Mouse (Mus musculus) embryonic facial prominence, embryonic 10.5 days (tissue): ENCODE measurements at regions not wholly inside any gene's neighbourhood (a gene's known extent, or its start where the extent isn't known, plus 50 kb on each side); places are given as distances from the start of the nearest gene placed in this dataset.

Experiments
- DNase-seq: peaks from one replicate; pipeline ENCODE4 v3.0.0-alpha.2; 2017; ENCODE audit warnings: low spot score
- H3K27ac ChIP-seq: fragments of 300-500 bp; sonication (generic); replicated peaks from 2 replicates; pipeline ENCODE4 v1.5.1; 2016; ENCODE audit warnings: mild to moderate bottlenecking
- H3K27me3 ChIP-seq: fragments of 300-500 bp; sonication (generic); replicated peaks from 2 replicates; pipeline ENCODE4 v1.6.1; 2016; ENCODE audit warnings: low read depth, mild to moderate bottlenecking; ENCODE audit not compliant: poor library complexity, severe bottlenecking
- H3K36me3 ChIP-seq: fragments of 300-500 bp; sonication (generic); replicated peaks from 2 replicates; pipeline ENCODE4 v1.6.1; 2016; ENCODE audit warnings: mild to moderate bottlenecking, moderate library complexity
- H3K4me1 ChIP-seq: fragments of 300-500 bp; sonication (generic); 2 replicates; pipeline ENCODE4 v1.6.1; 2016
- H3K4me3 ChIP-seq: fragments of 300-500 bp; sonication (generic); 2 replicates; pipeline ENCODE4 v1.5.1; 2016; ENCODE audit warnings: mild to moderate bottlenecking, moderate library complexity
- H3K9me3 ChIP-seq: fragments of 300-500 bp; sonication (generic); 2 replicates; pipeline ENCODE4 v1.6.1; 2016; ENCODE audit warnings: mild to moderate bottlenecking
- WGBS: fragments of 180-500 bp; shearing (Covaris S2); methylation state at CpG from one replicate; pipeline ENCODE4 v1.1.7; 2016; 5-methylcytosine and 5-hydroxymethylcytosine counted together

DNA sequence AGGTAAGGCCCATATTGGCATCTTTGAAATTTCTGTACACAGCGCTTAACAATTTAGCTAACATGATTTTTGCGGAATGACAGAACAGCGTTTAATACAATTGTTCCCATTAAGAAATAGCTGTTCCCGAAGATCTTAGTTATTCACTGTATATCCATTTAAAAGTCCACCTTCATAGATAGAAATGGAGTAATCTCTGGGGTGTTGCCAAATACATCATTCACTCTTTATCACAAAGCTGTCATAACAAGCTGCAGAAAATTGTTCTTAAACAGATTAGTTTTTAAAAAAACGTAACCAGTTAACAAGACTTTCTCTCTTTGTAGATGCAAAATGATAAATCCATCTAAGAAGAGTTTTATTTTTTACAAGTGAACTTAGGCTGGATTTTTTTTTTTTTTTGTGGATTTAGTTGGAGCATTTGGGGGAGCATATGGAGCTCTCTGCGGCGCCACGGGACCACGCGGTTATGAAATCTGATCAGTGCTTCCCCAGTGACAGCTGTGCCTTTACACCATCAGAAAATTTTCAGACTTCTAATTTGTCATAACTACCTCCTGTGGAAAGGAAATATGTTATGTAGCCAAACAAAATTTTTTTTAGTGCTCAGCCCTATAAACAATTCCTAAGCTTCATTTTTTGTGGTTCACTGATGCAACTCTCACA is 394.4 kb upstream of the Plscr5 start:
- 91% methylated on average over 10 of the region's 10 CpGs for WGBS
- Histone ChIP-seq H3K9me3 (no peaks in the 10 kb centered on the region), H3K4me1 (no peaks in the 10 kb centered on the region), H3K27ac (no peak overlapping the region), H3K36me3 (no peaks in the 10 kb centered on the region), H3K4me3 (no peak overlapping the region), H3K27me3 (no peaks in the 10 kb centered on the region)
- DNase-seq = no peak

DNA sequence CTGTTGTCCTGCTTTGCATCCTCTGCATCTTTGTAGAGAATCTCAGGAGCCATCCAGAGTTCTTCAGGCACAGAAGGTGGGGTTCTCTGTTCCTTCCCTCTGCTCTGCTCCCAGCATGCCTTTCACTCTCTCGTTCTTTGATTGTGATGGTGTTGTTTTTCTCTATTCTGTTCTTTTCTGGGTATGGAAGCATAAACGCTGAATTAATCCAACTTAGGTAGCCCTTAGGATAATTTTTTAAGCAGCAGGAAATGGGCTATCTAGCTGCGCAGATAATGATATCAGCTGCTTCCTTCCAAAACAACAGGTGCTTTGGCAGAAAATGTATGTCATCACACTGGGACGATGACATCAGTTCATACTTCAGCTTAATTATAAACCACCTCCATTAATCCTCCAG is 395.8 kb upstream of the Plscr5 start:
- 88% methylated on average over 4 of the region's 4 CpGs for WGBS
- Histone ChIP-seq H3K27me3 (no peaks in the 10 kb centered on the region), H3K9me3 (no peaks in the 10 kb centered on the region), H3K27ac (no peak overlapping the region), H3K4me1 (no peaks in the 10 kb centered on the region), H3K4me3 (no peak overlapping the region), H3K36me3 (no peaks in the 10 kb centered on the region)
- DNase-seq = no peak

DNA sequence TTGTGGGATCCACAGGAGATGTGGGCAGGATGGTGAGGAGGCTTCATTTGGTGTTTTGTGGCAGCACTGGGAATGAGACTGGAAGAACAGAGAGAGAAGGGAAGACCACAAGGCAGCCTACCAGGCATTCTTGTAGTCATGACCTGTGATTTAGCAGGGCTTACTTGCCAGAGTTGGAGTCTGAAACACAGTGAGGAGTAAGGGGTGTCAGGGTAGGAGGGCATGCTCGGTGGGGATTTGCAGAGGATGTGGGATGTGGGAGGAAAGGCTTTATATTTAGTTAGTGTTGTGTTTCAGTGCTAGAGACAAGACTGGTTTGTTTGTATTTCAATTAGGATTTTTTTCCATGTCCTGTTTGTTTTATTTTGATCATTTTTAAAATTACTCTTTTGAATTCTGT is 387.3 kb upstream of the Zic1 start:
- Histone ChIP-seq H3K27ac (no peak overlapping the region), H3K4me1 (no peaks in the 10 kb centered on the region), H3K4me3 (no peak overlapping the region), H3K9me3 (no peaks in the 10 kb centered on the region), H3K27me3 (no peaks in the 10 kb centered on the region), H3K36me3 (no peaks in the 10 kb centered on the region)
- 48% methylated on average over 1 of the region's 1 CpGs for WGBS
- no peak for DNase-seq

DNA sequence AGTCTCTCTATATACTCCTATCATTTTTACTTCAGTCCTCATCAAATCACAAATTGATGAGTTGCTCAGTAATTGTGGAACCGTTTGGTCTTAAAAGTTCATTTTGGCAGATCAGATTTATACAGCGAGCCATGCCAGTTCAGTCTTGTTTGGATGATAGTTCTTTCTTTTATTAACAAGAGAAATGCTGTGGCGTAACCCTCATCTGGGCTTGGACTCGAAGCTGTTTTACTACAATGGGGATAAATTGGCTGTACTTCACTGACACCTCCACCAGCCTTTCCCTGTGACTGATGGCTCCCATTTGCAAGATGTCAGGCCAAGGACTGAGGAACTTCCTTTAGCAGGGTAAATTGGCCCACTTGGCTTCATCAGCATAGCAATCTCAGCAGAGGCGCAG is 345.5 kb upstream of the Zic1 start:
- 87% methylated on average over 5 of the region's 5 CpGs for WGBS
- no peaks in the 10 kb centered on the region for H3K4me1 ChIP-seq
- H3K9me3 ChIP-seq = no peaks in the 10 kb centered on the region
- H3K27ac ChIP-seq = no peak overlapping the region
- no peaks in the 10 kb centered on the region for H3K27me3 ChIP-seq
- H3K4me3 ChIP-seq = no peak overlapping the region
- DNase-seq = no peak
- no peaks in the 10 kb centered on the region for H3K36me3 ChIP-seq

DNA sequence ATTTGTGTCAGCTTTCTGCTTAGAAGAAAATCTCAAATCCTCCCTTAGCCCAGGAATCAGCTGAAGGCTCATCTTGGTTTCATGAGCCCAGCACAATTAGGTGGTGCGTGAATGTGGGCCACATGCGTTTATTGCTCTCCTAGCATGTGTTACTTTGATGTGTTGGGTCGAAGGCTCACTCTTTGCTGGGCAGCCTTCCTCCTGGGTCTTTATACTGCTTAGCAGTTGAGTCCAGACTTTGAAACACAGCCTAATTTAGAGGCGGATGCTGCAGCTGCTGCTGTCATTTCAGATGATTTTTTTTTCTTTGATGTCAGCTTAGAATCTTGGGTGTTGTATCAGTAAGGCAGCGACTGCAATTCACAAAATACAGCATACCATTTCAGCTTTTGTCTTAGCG is 315.2 kb upstream of the Zic1 start:
- Histone ChIP-seq H3K9me3 (no peaks in the 10 kb centered on the region), H3K27me3 (no peaks in the 10 kb centered on the region), H3K4me1 (no peaks in the 10 kb centered on the region), H3K27ac (no peak overlapping the region), H3K4me3 (no peak overlapping the region), H3K36me3 (no peaks in the 10 kb centered on the region)
- 81% methylated on average over 6 of the region's 6 CpGs for WGBS
- DNase-seq = no peak

DNA sequence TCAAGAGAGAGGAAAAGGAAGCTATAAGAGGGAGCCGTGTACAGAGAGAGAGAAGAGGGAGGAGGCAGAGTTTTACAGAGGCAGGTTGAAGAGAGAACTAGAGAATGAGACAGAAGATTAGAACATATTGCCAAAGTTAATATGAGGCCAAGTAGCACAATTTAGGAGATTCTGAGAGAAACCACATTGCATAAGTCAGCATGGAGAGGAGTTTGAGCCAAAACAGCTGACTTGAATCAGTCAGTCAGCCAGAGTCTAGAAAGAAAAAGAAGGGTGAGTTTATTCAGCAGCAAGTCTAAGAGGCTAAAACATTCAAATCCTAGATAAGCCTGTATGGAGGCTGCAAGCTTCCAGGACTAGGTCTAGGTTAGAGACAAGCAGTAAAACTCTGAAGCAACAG is 301.1 kb upstream of the Zic1 start:
- DNase-seq = no peak
- H3K4me3 ChIP-seq = no peak overlapping the region
- H3K9me3 ChIP-seq = no peaks in the 10 kb centered on the region
- no peaks in the 10 kb centered on the region for H3K27me3 ChIP-seq
- WGBS = 74% methylated on average over 1 of the region's 1 CpGs
- no peaks in the 10 kb centered on the region for H3K4me1 ChIP-seq
- no peaks in the 10 kb centered on the region for H3K36me3 ChIP-seq
- H3K27ac ChIP-seq = no peak overlapping the region

DNA sequence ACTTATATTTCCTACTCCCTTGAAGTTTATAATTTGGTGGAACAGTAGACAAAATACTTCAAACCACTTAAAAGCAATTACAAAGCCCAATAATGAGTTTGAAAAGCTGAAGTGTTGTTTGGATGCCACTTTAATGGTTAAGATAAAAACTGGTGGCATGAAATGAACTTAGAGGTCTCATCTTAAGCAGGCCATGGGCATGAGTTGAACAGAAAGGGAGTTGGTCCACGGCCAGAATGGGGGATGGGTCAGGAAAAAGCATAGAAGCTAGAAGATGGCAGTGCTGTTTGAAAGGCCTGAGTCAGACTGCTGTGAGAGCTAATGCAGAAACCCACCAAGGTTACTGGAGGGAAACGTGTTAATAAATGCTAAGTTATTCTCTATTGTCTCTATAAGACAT is 294.5 kb upstream of the Zic1 start:
- no peaks in the 10 kb centered on the region for H3K27me3 ChIP-seq
- no peak overlapping the region for H3K27ac ChIP-seq
- H3K4me1 ChIP-seq = no peaks in the 10 kb centered on the region
- no peaks in the 10 kb centered on the region for H3K9me3 ChIP-seq
- DNase-seq = no peak
- H3K36me3 ChIP-seq = no peaks in the 10 kb centered on the region
- 80% methylated on average over 2 of the region's 2 CpGs for WGBS
- no peak overlapping the region for H3K4me3 ChIP-seq

DNA sequence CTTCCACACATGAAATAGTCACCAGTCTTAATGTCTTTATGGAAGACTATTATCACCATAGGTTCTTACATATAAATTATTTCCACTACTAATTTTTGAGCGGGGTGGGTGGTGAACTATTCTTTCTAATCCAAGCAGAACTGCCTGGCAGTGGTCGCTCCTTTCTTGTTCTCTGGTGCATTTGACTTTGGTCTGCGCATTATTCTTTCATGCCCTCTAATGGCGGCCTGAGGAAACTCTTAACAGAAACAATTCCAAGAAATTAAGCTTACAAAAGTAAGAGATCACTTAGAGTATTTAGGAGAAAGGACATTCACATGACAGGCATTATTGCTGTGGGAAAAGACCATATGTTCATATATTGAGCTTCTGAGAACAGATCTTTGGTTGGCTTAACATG is 288.5 kb upstream of the Zic1 start:
- H3K4me1 ChIP-seq = no peaks in the 10 kb centered on the region
- no peak for DNase-seq
- no peaks in the 10 kb centered on the region for H3K36me3 ChIP-seq
- no peaks in the 10 kb centered on the region for H3K27me3 ChIP-seq
- H3K27ac ChIP-seq = no peak overlapping the region
- H3K4me3 ChIP-seq = no peak overlapping the region
- H3K9me3 ChIP-seq = no peaks in the 10 kb centered on the region
- WGBS = 53% methylated on average over 4 of the region's 4 CpGs

DNA sequence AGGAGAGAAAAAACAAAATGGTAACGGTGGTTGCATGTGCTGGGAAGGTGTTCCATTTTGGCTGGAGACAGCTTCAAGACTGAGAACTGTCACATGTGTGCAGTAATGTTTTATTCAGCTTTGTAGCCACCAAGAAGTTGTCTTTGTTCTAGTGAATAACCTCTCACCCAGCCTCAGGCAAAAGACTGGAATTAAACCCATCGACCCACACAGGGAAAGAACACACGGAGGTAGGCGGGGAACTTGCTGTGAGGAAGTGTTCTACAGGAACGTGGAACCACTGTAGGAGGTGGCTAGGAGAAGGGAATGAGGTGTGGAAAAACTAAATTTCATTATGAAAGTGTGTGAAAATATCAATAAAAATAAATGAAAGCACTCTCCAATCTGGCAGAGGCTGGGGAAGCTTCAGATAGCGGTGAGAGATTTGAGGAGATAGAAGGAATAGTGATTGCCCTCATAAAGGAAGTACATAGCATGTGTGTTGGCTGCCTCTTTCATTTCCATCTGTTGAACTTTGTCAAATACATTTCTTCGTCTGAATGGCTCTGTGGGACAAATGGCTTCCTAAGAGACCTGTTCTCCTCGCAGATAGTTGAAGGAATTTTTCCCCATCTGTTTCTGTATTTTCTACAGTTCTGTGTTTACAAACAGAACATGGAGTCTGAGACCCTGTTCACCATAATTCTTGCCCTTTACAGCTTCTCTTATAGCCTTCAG is 286.9 kb upstream of the Zic1 start:
- H3K4me3 ChIP-seq = no peak overlapping the region
- H3K4me1 ChIP-seq = no peaks in the 10 kb centered on the region
- no peak overlapping the region for H3K27ac ChIP-seq
- no peaks in the 10 kb centered on the region for H3K36me3 ChIP-seq
- H3K27me3 ChIP-seq = no peaks in the 10 kb centered on the region
- WGBS = 64% methylated on average over 8 of the region's 8 CpGs
- H3K9me3 ChIP-seq = no peaks in the 10 kb centered on the region
- no peak for DNase-seq

DNA sequence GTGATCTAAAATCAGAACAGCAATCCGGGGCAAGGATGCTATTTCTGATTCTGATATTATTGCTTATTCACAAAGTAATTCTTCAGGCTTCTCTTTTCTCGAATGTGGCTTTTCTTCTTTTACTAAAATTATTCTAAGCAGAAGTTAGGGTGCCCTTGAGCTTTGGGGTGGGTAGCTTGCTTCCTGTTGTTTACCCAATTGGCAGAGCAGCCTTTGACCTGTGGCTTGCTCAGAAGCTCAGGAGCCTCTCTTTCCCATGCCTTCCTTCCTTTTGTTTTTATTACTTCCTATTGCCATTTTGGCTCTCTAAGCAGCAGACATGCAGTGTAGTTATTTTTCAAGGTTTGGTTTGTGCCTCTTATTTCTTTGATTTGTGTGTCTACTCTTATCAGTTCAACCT is 244.8 kb upstream of the Zic1 start:
- no peak overlapping the region for H3K4me3 ChIP-seq
- H3K27ac ChIP-seq = no peak overlapping the region
- H3K27me3 ChIP-seq = no peaks in the 10 kb centered on the region
- no peaks in the 10 kb centered on the region for H3K36me3 ChIP-seq
- DNase-seq = no peak
- WGBS = 88% methylated on average over 2 of the region's 2 CpGs
- no peaks in the 10 kb centered on the region for H3K4me1 ChIP-seq
- H3K9me3 ChIP-seq = no peaks in the 10 kb centered on the region

DNA sequence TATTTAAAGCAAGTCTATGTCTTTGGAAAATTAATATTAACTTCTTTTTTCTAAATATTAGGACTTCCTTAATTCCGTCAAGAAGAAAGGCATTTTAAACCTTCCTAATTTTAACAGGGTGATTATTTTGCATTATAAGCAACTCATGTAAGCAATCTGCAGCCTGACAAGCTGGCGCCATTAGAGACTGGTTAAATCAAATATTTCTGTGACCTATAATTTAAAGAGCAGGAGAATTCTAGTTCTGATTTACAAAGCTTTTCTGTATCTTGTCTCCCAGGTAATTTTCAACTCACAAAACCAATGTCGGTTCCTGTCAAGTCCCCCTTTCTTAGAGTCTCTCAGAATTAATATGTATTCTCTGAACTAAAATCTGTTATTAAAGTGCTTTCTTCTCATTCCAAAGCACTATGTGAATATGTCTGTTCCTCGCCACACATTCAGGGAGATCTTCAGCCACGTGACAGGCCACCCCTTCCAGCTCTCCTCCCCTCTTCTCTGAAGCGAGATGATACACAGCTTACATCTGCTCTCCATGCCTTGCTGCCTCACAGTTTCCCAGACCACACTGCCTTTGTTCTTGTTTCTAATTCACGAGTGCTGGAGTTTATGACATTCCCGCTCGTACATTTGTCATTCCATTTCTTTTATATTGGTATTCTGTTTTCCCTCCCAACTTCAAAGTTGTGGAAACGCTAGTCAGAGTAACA is 244.0 kb upstream of the Zic1 start:
- Histone ChIP-seq H3K4me1 (no peaks in the 10 kb centered on the region), H3K27me3 (no peaks in the 10 kb centered on the region), H3K27ac (no peak overlapping the region), H3K36me3 (no peaks in the 10 kb centered on the region), H3K4me3 (no peak overlapping the region), H3K9me3 (no peaks in the 10 kb centered on the region)
- DNase-seq = peak; percentile 15
- 57% methylated on average over 10 of the region's 10 CpGs for WGBS

DNA sequence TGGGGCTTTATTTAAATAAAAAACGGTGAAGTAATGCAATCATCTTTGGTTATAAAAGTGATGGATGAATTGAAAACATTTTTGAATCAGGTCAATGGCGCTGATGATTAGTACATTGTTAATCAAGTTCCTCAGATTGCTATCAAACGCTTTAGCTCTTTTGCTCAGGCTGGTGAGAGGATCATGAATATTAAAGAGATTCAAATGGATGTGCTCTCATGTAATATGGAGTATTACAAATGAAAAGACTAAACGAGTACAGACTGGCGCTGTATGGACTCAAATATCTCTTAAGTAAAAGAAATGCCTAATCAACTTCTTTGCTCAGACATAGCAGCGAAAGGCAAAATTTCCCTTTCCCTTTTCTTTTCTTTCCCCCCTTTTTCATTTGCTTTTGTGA is 236.1 kb upstream of the Zic1 start:
- no peaks in the 10 kb centered on the region for H3K4me1 ChIP-seq
- DNase-seq = no peak
- no peaks in the 10 kb centered on the region for H3K9me3 ChIP-seq
- H3K36me3 ChIP-seq = no peaks in the 10 kb centered on the region
- no peak overlapping the region for H3K4me3 ChIP-seq
- 77% methylated on average over 6 of the region's 6 CpGs for WGBS
- no peak overlapping the region for H3K27ac ChIP-seq
- H3K27me3 ChIP-seq = no peaks in the 10 kb centered on the region

DNA sequence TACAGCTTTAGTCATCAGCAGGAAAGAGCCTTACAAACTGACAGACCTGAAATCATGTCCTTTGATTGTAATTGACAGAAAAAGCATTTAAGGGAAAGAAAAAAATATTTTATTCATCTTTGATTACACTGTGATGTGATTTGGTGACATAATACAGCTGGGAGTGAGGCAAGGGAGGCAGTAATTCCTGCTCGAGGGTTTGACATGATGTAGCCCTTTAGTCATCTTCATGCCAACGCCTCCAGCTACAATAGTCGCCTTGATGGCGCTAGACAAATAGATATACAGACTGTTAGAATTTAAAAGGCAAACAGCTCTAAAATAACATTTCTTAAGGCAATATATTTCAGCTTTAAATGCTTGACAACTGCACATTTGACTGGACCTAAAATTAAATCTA is 226.3 kb upstream of the Zic1 start:
- H3K4me1 ChIP-seq = no peaks in the 10 kb centered on the region
- DNase-seq = no peak
- WGBS = 72% methylated on average over 4 of the region's 4 CpGs

More for the DNA sequence above, 226.3 kb upstream of the Zic1 start:
- Histone ChIP-seq H3K4me3 (no peak overlapping the region), H3K9me3 (no peaks in the 10 kb centered on the region), H3K27me3 (no peaks in the 10 kb centered on the region), H3K36me3 (no peaks in the 10 kb centered on the region), H3K27ac (no peak overlapping the region)
